Mouse (Mus musculus) C2C12 (cell line): ENCODE results near the gene Abcc5.

Experiments used
- CEBPB ChIP-seq: IDR thresholded peaks from one replicate; pipeline ENCODE4 v1.6.1; 2011; ENCODE audit warnings: low read depth, mild to moderate bottlenecking, control low read depth, moderate library complexity
- CTCF ChIP-seq: IDR thresholded peaks from one replicate; pipeline ENCODE4 v1.5.1; 2011; ENCODE audit not compliant: control insufficient read depth, insufficient read depth, insufficient read length
- FOSL1 ChIP-seq: IDR thresholded peaks from one replicate; pipeline ENCODE4 v1.8.0; 2011; ENCODE audit warnings: mild to moderate bottlenecking, low read length; ENCODE audit not compliant: poor library complexity, insufficient read depth, severe bottlenecking
- MAX ChIP-seq: IDR thresholded peaks from one replicate; pipeline ENCODE4 v1.6.1; 2011; ENCODE audit warnings: mild to moderate bottlenecking, control low read depth
- MYOD1 ChIP-seq: IDR thresholded peaks from one replicate; pipeline ENCODE4 v1.6.1; 2011; ENCODE audit warnings: low read depth; ENCODE audit not compliant: control insufficient read depth, insufficient read length
- MYOG ChIP-seq: IDR thresholded peaks from one replicate; pipeline ENCODE4 v1.6.1; 2011; ENCODE audit not compliant: control insufficient read depth, insufficient read length; ENCODE audit errors: extremely low read depth
- USF1 ChIP-seq: IDR thresholded peaks from one replicate; pipeline ENCODE4 v1.6.1; 2011; ENCODE audit warnings: low read depth, mild to moderate bottlenecking, control low read depth, moderate library complexity

DNA sequence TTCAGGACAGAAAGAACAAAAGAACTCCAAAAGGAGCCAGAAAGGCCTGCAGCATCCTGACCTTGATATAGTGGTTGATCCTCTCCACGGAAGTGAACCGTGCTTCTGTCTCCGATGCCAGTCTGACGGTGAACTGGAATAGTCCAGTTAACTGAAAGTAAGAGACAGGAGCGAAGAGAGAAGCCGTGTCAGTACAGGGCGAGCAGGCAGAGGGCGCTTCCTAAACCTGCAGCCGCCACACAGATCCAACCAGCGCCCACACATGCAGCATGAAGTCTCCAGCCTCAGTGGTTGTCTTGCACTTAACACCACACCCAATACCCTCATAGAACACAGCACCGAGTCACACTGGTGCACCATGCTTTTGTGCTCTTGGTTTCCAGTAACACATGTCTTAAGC, 64.1 kb downstream of the Abcc5 start:
- TF ChIP-seq CTCF (no peak), MYOD1 (no peak), USF1 (no peak), CEBPB (no peak), MAX (no peak), FOSL1 (no peak), MYOG (no peak)
